Mouse (Mus musculus) kidney, embryonic 16.5 days (tissue): ENCODE measurements around the gene Zyx. TPM values are rescaled to one million over a fixed set of nuclear protein-coding genes. Genes with fewer than 3 reads are reported as not detected.

Source experiments
- ATAC-seq: fragments of 200-750 bp; cut with Nextera tagmentation; 2 replicates; pipeline ENCODE4 v1.8.0; 2017; ENCODE audit warnings: moderate TSS enrichment; ENCODE audit not compliant: low FRiP score, low TSS enrichment
- H3K27ac ChIP-seq: fragments of 300-500 bp; sonication (generic); 2 replicates; pipeline ENCODE4 v1.5.1; 2014; ENCODE audit warnings: low read length
- H3K27me3 ChIP-seq: fragments of 300-500 bp; sonication (generic); 2 replicates; pipeline ENCODE4 v1.6.1; 2014; ENCODE audit warnings: low read length, control low read depth, mixed read lengths; ENCODE audit not compliant: insufficient read depth
- H3K36me3 ChIP-seq: fragments of 300-500 bp; sonication (generic); 2 replicates; pipeline ENCODE4 v1.6.1; 2014; ENCODE audit warnings: low read length, control low read depth, mixed read lengths; ENCODE audit not compliant: insufficient read depth
- H3K4me1 ChIP-seq: fragments of 300-500 bp; sonication (generic); 2 replicates; pipeline ENCODE4 v1.6.1; 2014; ENCODE audit warnings: low read length, control low read depth, mixed read lengths; ENCODE audit not compliant: insufficient read depth
- H3K4me2 ChIP-seq: fragments of 300-500 bp; sonication (generic); replicated peaks from 2 replicates; pipeline ENCODE4 v1.6.1; 2014; ENCODE audit warnings: low read depth, low read length
- H3K4me3 ChIP-seq: fragments of 300-500 bp; sonication (generic); 2 replicates; pipeline ENCODE4 v1.5.1; 2014; ENCODE audit warnings: mild to moderate bottlenecking, low read length
- H3K9ac ChIP-seq: fragments of 300-500 bp; sonication (generic); replicated peaks from 2 replicates; pipeline ENCODE4 v1.6.1; 2014; ENCODE audit warnings: low read length
- H3K9me3 ChIP-seq: fragments of 300-500 bp; sonication (generic); 2 replicates; pipeline ENCODE4 v1.6.1; 2016; ENCODE audit warnings: low read length, control low read depth
- WGBS: fragments of 180-500 bp; shearing (Covaris S2); extraction: QIAGEN DNeasy Blood & Tissue Kit; methylation state at CpG from one replicate; pipeline ENCODE4 v1.1.7; 2014; 5-methylcytosine and 5-hydroxymethylcytosine counted together
- polyA plus RNA-seq: library from polyadenylated mRNA; unstranded; fragments of >200 nt; fragmentation: Nextera tagmentation; extraction: Ambion mirVana; gene quantifications from 2 replicates; pipeline ENCODE4 v1.2.1, GENCODE M21; 2015

Zyx gene
- polyA plus RNA-seq, 1 experiment from 2014 or later = 115 TPM

DNA sequence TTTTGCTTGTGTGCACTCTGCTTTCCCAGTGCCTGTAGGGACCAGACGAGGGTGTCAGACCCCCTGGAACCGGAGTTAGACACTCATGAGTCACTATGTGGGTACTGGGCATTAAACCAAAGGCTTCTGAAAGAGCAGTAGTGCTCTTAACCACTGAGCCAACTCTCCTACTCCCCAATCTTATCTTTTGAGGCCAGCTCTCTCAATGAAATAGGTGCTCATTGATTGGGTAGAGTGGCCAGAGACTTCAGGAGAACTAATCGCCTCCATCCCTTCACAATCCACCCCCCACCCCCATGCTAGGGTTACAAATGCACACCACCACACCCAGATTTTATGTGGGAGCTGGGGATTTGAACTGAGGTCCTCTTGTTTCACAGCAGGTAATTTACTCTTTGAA, 20.7 kb upstream of the Zyx start:
- H3K27me3 ChIP-seq = peaks cover 20% of the 10 kb centered on the region
- no peaks in the 10 kb centered on the region for H3K36me3 ChIP-seq
- H3K4me1 ChIP-seq = peaks cover 14% of the 10 kb centered on the region
- WGBS = 72% methylated on average over 3 of the region's 3 CpGs
- no peak overlapping the region for H3K4me2 ChIP-seq
- no peak overlapping the region for H3K27ac ChIP-seq
- H3K9ac ChIP-seq = no peak overlapping the region
- no peaks in the 10 kb centered on the region for H3K9me3 ChIP-seq
- no peak for ATAC-seq
- no peak overlapping the region for H3K4me3 ChIP-seq

DNA sequence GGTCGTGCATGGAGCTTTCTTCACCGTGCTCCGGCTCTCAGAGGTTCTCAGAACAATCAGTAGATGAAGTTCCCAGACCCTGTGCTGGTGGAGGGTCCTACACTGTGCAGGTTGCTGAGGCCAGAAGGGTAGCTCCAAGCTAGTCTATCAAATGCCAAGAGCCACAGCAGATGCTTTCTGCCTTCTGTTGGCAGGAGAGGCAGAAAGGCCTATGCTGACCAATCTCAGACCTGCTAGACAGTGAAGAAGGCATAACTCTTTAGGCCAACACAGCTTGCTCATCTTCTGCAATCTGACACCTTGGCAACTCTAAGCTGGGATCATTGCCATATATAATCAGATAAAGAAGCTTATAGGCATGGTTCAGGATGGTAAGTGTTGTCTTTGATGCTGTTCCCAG, 19.2 kb upstream of the Zyx start:
- WGBS = 72% methylated on average over 3 of the region's 3 CpGs
- ATAC-seq = no peak
- Histone ChIP-seq H3K9me3 (no peaks in the 10 kb centered on the region), H3K4me2 (no peak overlapping the region), H3K27ac (no peak overlapping the region), H3K36me3 (no peaks in the 10 kb centered on the region), H3K4me3 (no peak overlapping the region), H3K9ac (no peak overlapping the region), H3K4me1 (0 out of 2 replicates have a peak, but pooled peaks cover under 1% of the 10 kb centered on the region), H3K27me3 (0 out of 2 replicates have a peak, but pooled peaks cover 6% of the 10 kb centered on the region)

DNA sequence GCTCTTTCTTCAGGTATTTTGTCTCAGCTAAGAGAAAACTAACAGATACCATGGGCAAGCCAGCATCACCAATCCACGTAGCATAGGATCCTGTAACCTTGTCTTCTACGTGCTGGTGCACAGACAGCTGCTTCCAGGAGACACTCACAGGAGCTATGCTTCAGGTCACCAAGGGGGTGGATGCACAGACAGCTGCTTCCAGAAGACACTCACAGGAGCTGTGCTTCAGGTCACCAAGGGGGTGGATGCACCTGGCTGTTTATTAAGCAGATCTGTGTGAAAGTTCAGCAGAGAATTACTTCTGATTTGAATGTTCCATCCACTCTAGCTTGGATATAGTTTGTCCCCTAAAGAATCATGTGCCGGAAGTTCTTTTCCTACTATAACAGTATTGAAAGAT, 18.5 kb upstream of the Zyx start:
- H3K36me3 ChIP-seq = no peaks in the 10 kb centered on the region
- H3K4me1 ChIP-seq = no peaks in the 10 kb centered on the region
- H3K4me2 ChIP-seq = no peak overlapping the region
- 0 out of 2 replicates have a peak, but pooled peaks cover 1% of the 10 kb centered on the region for H3K27me3 ChIP-seq
- 77% methylated on average over 3 of the region's 3 CpGs for WGBS
- H3K27ac ChIP-seq = no peak overlapping the region
- H3K9me3 ChIP-seq = no peaks in the 10 kb centered on the region
- ATAC-seq = no peak
- no peak overlapping the region for H3K4me3 ChIP-seq
- H3K9ac ChIP-seq = no peak overlapping the region

DNA sequence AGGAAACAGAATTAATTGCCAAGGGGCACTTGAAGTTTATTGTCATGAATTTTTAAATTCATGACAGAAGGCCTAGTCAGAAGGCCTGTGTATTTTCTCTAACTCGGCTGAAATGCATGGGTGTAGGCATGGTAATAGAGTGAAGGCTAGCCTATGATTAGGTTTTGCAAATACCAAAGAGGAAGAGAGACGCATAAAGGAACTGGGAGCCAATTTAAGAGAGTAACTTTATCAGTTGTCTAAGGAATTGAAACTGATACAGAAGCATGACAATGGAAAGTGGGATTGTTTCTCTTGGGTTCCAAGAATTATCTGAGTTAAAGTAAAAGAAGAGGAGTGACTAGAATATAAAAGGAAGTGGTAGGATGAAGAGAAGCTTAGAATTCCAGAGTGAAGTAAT, 10.2 kb upstream of the Zyx start:
- no peak overlapping the region for H3K27ac ChIP-seq
- ATAC-seq = no peak
- H3K27me3 ChIP-seq = no peaks in the 10 kb centered on the region
- H3K4me2 ChIP-seq = no peak overlapping the region
- H3K9me3 ChIP-seq = no peaks in the 10 kb centered on the region
- H3K36me3 ChIP-seq = no peaks in the 10 kb centered on the region
- no peak overlapping the region for H3K4me3 ChIP-seq
- H3K4me1 ChIP-seq = no peaks in the 10 kb centered on the region
- H3K9ac ChIP-seq = no peak overlapping the region
- WGBS = 90% methylated on average over 2 of the region's 2 CpGs

DNA sequence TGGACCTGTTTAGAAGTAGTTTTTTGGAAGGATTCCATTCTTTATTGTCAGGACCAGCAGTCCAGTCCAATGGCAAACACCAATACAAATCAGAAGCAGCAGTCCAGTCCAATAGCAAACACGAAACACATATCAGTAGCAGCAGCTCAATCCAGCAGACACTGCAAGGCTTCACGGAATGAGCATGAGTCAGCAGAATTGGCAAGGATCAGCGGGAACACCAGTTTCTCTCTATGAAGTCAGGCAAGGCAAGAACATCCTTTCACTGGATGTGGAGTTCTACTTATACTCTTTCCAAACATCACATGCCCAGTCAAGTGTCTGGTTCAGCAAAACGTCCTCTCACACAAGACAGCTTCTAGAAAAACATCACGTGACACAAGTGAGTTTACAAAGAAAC, 9.4 kb upstream of the Zyx start:
- Histone ChIP-seq H3K36me3 (no peaks in the 10 kb centered on the region), H3K4me2 (no peak overlapping the region), H3K27me3 (no peaks in the 10 kb centered on the region), H3K4me1 (no peaks in the 10 kb centered on the region), H3K27ac (no peak overlapping the region), H3K9me3 (no peaks in the 10 kb centered on the region), H3K9ac (no peak overlapping the region), H3K4me3 (no peak overlapping the region)
- no peak for ATAC-seq
- 77% methylated on average over 5 of the region's 5 CpGs for WGBS

DNA sequence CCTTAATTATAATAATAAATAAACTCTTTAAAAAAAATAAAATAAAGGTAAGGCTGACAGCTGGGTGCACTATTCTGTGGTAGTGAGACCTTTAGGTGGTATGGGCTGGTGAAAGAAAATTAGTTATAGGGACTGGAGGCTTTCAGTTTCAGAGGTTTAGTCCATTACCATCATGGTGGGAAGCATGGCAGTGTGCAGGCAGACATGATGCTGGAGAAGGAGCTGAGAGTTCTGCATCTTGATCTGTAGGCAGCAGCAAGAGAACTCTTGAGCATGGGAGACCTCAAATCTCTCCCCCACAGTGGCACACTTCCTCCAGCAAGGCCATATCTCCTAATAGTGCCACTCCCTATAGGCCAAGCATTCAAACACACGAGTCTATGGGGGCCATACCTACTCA, 7.3 kb upstream of the Zyx start:
- H3K27me3 ChIP-seq = no peaks in the 10 kb centered on the region
- H3K4me1 ChIP-seq = no peaks in the 10 kb centered on the region
- no peak overlapping the region for H3K27ac ChIP-seq
- WGBS = 64% methylated on average over 1 of the region's 1 CpGs
- no peaks in the 10 kb centered on the region for H3K36me3 ChIP-seq
- no peak overlapping the region for H3K9ac ChIP-seq
- no peaks in the 10 kb centered on the region for H3K9me3 ChIP-seq
- H3K4me3 ChIP-seq = no peak overlapping the region
- no peak overlapping the region for H3K4me2 ChIP-seq
- no peak for ATAC-seq

DNA sequence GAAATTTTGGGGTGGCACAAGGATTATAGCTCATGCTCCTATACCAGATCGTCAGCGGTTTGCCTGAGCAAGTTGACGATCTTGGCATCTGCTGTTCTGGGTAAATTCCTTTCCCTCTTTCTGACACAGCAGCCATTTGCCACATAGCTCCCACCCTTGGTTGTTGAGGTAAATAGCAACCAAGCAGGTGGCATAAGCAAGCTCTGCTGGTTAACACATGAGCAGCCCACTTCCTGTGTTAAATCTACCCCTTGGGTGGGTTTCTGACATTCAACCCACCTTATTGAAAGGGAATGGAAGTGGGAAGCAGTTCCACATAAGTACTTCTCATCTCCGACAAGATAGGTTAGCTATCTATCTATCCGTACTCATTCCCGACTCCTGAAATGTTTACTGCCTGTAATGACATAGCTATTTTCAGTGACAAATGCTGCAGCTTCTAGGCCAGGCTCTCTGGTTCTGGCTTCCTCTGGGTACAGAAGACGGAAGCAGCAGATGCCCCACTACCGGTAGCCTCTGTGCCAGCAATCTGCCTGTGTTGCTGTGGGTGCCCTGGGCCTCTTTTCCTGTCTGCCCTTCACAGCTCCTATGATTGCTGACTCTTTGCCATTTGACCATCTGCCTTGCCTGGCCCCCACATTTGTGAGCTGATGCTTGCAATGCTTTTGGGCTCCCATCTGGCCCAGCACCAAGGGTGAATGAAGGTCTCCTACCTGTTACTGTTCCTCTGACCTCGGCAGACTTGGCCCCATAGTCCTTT, 5.9 kb upstream of the Zyx start:
- no peak for ATAC-seq
- 72% methylated on average over 9 of the region's 9 CpGs for WGBS

DNA sequence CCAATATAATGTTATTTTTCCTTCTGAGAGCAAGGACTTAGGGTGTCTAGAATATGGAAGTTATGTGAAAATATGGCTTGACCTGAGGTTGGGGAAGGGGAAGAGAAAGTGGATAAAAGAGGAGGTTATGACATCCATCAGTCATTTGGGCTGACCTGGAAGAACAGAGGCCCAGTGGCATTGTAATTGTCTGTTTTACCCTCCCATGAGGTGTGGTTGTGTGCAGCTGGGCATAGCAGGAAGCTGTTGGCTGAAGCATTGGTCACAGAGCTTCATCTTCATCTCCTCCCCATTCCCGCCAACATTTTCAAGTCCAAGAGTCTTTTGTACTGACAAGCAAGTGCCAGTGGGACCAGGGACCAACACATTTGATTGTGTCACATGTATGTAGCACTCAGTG, 5.2 kb upstream of the Zyx start:
- WGBS = 84% methylated on average over 1 of the region's 1 CpGs
- Histone ChIP-seq H3K27me3 (no peaks in the 10 kb centered on the region), H3K9me3 (no peaks in the 10 kb centered on the region)

More for the DNA sequence above, 5.9 kb upstream of the Zyx start:
- H3K36me3 ChIP-seq = no peaks in the 10 kb centered on the region
- no peak overlapping the region for H3K4me2 ChIP-seq
- no peaks in the 10 kb centered on the region for H3K27me3 ChIP-seq
- H3K4me1 ChIP-seq = peaks cover 5% of the 10 kb centered on the region; the same call in 1 of the 2 replicates
- H3K9me3 ChIP-seq = no peaks in the 10 kb centered on the region
- H3K27ac ChIP-seq = no peak overlapping the region
- H3K9ac ChIP-seq = no peak overlapping the region
- H3K4me3 ChIP-seq = no peak overlapping the region

DNA sequence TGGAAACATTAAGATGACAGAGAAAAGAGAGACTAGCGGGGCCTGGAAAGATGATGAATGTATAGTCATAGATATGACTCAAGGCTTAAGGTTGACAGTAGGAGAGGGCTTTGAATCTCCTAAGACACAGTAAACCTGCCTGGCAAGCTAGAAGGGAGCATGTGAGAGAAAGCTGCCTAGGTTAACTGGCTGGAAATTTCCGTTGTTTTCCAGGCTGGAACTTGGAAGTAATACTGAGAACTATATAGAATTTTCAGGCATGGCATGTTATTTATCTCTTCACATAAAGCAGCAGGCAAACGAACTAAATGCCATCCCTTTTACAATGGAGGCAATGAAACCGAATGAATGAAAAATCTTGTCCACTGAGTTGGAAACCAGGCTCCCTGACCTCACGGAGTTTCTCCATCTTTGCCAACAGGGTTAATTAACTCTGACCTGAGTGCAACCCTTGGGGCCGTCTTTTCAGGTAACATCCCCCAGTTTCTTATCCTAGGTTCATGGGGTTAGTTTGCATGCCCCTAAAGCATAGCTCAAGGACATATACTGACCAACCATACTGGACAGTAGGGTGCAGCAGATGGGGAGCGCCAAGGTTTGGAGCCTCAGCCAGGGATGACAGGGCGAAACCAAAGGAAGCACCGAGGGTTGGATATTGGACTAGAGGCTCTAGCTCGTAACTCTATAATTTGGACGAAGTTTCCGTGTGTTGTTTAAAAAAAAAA, 987 bp upstream of the Zyx start:
- Histone ChIP-seq H3K4me3 (peak overlapping the region; percentile 91), H3K4me1 (peaks cover 35% of the 10 kb centered on the region), H3K9ac (peak overlapping the region; percentile 95), H3K4me2 (peak overlapping the region; percentile 95), H3K9me3 (no peaks in the 10 kb centered on the region), H3K27me3 (no peaks in the 10 kb centered on the region), H3K36me3 (peaks cover 11% of the 10 kb centered on the region), H3K27ac (no peak overlapping the region)
- ATAC-seq = no peak
- 32% methylated on average over 12 of the region's 12 CpGs for WGBS

More for the DNA sequence above, 5.2 kb upstream of the Zyx start:
- ATAC-seq = no peak
- Histone ChIP-seq H3K36me3 (no peaks in the 10 kb centered on the region), H3K27ac (no peak overlapping the region), H3K4me2 (no peak overlapping the region), H3K9ac (no peak overlapping the region), H3K4me1 (peaks cover 7% of the 10 kb centered on the region; the same call in 1 of the 2 replicates), H3K4me3 (no peak overlapping the region)

DNA sequence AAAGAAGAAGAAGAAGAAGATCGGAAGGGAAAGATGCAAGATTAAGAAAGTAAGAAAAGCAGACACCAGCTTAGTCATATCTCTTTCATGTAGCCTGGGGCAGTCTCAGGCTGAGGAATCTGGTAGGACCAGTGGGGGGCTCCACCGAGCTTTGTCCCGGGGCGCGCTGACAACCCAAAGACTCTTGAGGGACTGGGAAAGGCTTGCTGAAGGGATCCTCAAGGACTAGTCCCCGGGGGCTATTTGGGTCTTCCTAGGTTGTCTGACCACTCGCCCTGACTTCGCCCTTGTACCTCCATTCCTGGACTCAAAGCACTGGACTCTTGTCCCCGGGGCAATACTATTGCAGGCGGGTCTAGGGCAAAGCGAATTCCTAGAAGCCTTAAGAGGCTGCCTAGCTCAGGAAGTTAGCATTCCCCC, 414 bp upstream of the Zyx start:
- Histone ChIP-seq H3K27me3 (no peaks in the 10 kb centered on the region), H3K4me3 (peak overlapping the region; percentile 91), H3K36me3 (peaks cover 13% of the 10 kb centered on the region), H3K4me1 (peaks cover 40% of the 10 kb centered on the region), H3K9ac (peak overlapping the region; percentile 95), H3K4me2 (peak overlapping the region; percentile 95), H3K27ac (peak overlapping the region; percentile 99), H3K9me3 (no peaks in the 10 kb centered on the region)
- ATAC-seq = peak; percentile 28
- WGBS = 2% methylated on average over 11 of the region's 11 CpGs
